Mouse (Mus musculus) MN1 (cell line): ENCODE results near the gene Grik5.
"Not testable (repeated sequence)": the region's sequence is repeated elsewhere in the genome, so short reads cannot be mapped to it uniquely, and the experiment has no call there.

Experiments used
- DNase-seq: peaks from one replicate; pipeline ENCODE4 v3.0.0-alpha.2; 2016; ENCODE audit warnings: low spot score

Gene Grik5

DNA sequence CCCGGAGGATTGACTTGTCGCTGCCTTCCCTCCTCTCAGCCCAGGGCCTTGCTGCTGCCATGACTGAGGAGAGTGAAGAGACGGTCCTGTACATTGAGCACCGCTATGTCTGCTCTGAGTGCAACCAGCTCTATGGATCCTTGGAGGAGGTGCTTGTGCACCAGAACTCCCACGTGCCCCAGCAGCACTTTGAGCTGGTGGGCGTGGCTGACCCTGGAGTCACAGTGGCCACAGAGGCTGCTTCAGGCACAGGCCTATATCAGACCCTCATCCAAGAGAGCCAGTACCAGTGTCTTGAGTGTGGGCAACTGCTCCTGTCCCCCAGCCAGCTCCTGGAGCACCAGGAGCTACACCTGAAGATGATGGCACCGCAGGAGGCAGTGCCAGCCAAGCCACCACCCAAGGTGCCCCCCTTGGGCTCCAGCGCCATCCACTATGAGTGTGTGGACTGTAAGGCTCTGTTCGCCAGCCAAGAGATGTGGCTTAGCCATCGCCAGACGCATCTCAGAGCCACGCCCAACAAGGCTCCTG lies 7.4 kb upstream of the Grik5 start:
- no peak for DNase-seq

DNA sequence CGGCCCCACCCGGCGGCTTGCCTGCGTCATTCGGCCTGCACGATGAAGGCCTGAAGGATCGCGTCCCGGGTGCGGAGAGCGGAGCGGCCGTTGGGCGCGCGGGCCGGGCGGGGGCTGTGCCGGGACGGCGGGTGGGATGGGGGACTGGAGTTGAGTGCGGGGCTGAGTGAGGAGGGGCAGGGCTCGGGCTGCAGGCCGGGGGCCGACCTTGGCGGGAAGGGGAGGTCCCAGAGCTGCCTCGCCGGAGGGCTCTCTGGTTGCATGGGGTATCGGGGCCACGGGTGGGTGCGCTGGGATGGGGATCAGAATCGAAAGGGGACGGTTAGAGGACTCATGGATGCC lies 5.2 kb upstream of the Grik5 start:
- DNase-seq = no peak

DNA sequence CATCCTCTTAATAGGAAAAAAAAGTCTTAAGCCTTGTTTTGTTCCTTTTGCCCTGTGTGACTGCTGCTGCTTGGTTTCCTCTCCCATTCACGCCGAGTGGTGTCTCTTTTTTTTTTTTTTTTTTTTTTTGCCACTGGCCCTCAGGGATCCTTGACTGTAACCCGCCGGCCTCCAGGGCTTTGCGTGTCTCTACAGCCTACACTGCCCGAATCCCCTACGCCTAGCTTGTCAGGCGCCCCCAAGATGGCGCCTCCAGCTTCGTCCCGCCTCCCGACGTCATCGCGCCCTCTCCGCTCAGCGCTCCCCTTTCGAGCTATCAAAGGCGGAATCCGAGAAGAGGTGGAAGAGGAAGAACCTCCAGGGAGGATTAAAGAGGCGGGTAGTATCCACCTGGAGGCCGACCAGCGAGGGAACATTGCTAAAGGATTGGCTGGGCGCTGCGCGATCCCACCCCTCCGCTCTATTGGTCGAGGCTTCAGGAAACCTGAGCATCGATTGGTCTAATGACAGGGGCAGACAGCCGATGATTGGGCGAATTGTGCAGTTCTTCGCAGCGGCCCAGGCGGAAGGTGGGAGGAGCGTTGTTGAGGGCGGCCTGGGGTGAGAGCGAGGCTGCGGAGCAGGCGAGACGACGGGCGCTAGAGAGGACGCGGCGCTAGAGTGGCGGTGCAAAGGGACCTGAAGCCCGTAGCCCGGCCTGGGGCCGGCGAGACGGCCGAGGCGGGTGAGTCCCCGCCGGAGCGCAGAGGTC lies 4.7 kb upstream of the Grik5 start:
- DNase-seq = peak; percentile 98

DNA sequence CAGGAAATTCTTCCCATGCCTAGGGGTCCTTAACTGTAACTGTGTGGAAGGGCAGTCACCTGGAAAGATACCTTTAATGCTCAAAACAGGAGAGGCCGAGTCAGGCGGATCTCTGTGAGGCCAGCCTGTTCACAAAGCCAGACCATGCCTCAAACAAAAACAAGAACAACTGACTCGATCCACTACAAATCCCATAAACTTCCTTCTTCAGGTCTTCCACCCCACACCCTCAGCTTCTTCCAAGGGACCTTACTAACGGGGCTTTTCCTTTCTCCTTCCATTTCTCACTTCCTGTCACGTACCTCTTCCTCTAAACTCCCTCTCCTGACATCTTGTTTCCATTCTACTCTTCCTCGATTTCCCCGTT lies 4.1 kb upstream of the Grik5 start:
- DNase-seq = no peak

DNA sequence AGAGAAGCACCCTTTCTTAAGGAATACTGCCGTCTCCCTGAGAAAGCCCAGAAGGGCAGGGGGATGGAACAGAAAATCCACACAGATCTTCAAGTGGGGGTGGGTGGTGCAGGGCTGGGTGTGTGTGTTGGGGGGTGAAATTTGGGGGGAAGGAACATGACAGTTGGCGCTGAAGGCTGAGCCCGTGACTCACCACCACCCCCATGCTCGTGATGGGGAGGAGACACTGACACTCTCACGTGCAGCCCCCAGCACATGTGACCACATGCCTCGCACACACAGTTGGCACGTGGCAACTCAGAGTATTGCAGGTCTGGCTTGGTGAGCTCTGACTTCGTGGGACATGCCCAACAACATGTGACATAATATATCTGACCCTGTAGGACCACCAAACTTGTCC lies 1.8 kb upstream of the Grik5 start:
- DNase-seq = no peak

DNA sequence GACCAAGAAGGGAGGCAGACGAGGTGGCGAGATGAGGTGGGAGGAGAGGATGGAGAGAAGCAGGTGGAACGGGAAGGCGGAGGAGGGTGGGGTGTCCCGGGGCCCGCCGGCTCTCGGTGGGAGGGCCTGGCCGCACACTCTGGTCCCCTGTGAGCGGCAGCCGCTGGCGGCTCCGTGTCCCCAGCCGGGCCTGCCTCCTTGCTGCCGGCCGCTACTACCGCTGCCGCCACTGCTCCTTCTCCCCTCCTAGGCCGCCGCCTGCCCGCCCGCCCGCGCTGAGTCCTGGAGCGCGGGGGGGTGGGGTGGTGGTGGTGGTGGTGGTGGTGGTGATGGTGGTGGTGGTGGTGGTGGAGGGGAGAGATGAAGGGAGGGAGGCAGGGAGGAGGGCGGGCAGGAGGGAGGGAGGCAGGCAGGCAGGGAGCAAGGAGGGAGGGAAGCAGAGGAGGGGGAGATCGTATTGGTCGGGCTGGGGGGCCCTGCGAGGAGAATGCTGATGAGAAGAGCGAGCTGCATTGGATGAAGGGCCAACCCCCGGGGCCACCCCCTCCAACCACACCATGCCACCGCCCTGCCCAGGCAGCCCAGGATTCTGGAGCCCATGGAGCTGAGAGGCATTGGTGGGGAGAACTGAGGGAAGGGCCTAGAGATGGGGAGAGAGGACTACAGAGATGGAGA lies 707 bp upstream of the Grik5 start:
- peak; percentile 54 for DNase-seq

DNA sequence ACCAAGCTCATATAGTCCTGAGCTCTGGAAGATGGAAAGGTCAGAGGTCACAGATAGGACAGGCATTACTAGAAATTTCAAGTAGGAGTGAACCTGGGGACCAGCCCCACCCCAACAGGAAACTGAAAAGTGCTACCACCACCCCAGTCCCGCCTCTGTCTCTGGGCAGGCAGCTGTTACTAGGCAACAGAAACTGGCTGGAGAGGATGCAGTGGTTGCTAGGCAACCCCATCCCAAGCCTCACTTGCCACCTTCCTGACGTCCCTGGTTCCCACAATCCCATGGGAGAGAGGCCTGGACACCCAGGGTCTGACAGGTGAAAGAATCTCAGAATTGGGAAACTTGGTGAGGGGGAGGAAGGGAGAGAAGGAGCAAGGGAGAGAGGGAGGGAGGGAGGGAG lies 3.4 kb downstream of the Grik5 start:
- DNase-seq = peak; percentile 55

DNA sequence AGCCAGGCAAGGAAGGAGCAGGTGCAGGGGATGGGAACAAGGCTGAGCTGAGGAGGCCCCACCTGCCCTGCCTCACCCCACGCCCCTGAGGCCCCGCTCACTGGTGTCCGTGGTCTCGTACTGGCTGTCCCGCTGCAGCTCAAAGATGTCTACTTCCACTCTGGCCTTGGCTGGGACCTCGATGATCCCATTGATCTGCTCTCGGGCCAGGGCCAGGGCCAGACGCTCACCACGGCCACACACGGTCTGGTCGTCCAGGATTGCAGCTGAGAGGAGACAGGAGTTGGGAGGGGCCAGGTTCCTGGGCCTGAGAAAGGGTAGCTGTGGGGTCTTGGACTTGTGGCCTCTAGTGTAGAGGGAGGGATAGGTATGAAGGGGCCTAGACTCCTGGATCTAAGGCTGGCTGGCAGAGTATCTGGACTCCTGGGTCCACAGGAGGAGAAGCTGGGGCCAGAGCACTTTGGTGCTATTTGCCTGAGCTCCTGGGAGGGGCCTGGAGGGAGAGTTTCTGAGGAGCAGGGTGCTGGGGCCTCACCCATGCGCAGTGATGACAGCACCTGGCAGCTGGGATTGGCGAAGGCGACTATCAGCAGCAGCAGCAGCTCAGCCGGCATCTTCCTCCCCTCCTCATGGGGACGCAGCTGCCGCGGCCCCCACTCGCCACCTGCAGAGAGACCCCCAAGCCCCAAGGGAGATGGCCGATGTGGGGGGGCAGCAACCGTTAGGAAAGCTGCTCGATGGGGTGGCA lies 4.1 kb downstream of the Grik5 start:
- no peak for DNase-seq

DNA sequence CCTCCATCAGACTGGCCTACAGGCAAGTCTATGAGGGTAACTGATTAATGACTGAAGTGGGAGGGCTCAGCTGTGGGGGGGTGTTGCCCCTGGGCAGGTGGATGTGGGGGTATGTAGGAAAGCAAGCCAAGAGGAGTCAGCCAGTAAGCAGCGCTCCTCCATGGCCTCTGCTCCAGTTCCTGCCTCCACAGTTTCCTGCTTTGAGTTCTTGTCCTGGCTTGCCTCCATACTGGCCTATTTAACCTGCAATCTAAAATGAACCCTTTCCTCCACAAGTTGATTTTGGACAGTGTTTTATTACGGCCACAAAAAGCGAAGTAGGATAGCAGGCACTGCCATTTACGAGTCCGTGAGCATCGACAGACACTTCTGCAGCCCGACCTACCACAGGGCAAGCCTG lies 4.8 kb downstream of the Grik5 start:
- DNase-seq = no peak

DNA sequence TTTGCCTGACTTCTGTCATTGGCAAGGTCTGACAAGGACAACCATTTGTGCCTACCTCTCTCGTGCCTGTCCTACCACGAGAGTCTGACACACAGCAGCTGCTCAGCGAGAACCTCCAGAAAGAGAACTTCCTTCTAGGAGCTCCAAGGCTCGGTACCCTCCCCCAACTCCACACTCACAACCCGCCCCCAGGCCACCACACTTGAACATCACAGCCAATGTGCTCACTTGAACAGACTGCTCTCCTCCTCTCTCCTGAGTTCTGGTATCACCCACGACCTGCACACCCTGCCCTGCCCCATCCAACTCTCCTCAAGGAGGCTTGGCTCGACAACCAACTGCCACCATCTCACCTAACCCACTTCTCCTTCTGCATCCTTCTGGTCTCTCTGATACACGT lies 8.2 kb downstream of the Grik5 start:
- DNase-seq = no peak

DNA sequence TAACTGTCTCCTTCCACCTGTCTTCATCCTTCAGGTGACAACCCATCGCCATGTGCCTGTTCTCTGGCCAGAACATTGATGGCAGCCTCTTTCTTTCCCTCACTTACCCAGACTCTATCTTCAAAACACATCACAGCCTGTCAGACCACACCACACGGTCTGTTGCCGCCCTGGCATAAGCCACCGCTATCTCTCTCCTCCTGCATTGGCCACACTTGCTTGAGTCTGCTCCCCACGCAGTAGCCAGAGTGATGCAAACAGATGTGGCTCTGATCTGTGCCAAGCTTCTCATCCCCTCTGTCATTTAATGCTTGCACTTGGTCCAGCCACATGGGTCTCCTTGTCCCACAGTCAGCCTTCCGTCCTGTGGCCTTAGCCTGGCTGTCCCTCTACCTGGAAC lies 8.8 kb downstream of the Grik5 start:
- DNase-seq = no peak

DNA sequence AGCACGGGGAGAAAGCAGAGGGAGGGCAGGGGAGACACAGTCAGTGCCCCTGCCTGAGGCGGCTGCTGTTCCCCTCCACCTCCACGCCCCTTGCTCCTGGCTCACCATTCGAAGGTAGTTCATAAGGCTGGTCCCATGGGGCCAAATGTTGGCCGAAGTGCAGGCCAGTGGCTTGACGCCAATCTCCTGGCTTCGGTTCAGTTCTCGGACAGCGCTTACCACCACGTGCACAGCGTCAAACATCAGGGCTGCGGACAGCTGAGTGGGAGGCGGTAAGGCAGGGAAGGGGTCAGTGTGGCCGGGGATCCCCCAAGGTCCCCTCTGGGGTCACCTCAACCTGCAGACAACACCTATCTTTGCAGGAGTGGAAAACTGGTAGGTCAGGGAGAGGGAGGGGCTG lies 13.3 kb downstream of the Grik5 start:
- DNase-seq = peak; percentile 87

DNA sequence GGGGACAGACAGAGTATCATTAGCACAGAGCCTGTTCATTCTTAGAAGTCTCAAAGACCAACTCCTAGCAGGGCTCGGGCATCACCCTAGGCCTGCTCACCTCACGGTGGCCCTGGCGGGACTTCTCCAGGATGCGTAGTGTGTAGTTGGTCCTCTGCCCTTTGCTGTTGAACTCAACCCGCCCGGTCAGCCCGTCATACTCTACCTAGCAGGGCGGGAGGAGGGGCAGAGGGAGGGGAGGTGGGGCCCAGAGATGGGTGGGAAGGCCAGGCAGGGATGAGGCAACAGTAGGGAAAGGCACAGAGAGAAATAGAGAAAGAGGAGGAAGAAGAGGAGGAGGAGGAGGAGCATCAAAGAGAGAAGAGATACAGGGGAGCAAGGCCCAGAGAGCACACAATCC lies 13.8 kb downstream of the Grik5 start:
- DNase-seq = peak; percentile 26

DNA sequence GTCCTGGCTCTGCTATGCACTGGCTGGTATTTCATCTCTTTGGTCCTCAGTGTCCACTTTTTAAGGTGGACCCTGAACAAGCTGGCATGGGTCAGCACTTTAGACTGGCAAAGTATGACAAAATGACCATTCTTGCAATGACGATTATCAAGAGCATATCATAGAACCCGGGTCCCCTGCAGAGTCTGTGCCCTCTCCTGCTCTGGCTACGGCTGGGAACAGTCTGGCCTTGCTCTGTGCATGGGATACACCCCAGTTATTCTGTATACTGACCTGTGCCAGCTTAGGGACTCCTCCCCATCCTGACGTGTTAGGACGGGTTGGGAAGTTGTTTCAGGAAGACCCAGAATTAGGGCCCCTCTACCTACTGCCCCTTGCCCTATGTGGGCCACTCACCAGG lies 14.3 kb downstream of the Grik5 start:
- no peak for DNase-seq

DNA sequence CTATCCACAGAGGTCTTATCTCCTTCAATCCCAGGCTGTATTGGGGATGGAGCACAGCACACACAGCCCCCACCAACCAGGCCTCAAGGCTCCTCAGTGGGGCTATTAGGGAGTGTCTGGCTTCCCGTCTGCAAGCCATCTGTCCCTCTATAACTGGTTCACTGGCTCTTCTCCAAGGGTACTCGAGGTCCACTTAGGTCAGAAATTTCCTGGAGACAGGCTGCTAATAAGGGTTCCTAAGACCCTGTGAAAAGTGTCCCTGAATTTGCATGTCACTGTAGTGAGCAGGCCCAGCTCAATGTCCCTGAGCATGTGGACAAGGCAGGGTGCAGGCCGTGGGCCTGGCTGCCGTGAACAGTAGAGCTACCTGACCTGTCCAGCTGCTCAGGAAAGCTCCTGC lies 15.2 kb downstream of the Grik5 start:
- DNase-seq = peak; percentile 71

DNA sequence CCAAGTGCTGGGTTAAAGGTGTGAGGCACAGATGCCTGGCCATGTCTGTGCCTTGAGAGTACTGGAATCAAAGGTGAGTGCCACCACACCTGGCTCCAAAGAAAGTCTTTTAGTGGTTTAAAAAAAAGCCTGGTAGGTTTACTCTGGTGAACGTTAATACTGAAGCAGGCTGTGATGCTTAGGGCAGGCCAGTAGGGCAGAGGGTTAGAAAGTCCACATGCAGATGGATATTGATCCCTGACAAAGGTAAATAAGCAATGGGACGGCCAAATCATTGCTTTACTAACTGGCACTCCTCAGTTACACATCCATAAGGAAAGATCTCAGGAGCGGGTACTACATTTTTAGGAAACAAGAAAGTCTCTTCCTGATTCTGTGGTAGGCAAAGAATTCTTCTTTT lies 19.6 kb downstream of the Grik5 start:
- DNase-seq = no peak

DNA sequence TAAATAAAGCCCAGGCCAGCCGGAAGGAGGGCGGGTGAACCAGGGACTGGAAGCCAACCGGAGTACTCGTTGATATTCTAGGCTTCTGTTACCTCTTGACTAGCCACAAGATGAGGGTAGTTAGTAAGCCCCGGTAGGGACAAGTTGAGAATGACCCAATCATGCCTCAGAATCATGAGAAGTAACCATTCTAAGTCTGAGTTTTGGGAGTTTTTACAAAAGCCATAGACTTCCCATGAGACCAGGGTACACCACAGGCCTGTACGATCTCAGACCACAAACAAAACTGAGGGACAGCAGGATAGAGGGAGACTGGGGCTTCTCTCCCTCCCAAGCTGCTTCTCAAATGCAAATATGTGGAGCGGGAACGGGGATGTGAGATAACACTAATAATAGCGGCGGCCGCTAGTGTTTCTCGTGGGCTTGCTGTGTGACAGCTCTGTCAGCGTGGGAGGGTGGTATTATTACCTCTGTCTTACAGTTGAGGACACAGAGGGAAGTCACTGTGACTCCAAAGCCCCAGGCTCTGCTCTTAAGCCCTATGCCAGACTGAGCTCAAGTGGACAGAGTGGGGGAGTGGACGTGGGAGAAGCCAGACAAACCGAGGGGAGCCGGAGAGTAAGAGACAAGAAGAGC lies 22.7 kb downstream of the Grik5 start:
- no peak for DNase-seq

DNA sequence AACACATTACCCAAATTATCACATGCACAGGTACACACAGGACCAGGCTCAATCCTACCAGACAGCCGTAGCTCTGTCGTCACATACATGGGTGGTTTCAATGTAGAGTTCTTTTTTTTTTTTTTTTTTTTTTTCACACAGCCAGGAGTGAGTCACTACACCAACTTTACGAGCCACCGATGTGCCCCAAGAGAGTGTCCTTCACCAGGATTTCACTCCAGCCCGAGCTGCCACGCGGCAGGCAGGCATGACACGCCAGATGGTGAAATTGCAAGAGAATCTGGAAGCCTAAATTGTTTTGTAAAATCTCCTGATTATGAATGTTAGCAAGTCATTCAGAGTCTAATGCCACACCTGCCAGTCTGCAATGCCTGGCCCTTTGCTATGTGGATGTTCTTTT lies 24.8 kb downstream of the Grik5 start:
- DNase-seq = peak; percentile 64

DNA sequence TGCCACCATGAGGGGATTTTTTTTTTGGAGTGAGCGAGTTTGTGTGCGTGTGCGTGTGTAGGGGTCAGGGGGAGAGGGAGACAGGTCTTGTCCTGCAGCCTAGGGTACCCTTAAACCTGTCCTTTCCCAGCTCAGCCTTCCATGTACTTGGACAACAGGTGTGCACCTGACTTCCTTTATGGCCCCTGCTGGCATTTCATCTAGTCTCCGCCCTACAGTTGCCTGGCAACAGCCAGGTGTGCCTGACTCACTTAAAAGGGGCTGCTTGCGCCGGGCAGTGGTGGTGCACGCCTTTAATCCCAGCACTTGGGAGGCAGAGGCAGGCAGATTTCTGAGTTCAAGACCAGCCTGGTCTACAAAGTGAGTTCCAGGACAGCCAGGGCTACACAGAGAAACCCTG lies 27.5 kb downstream of the Grik5 start:
- not testable (repeated sequence) for DNase-seq

DNA sequence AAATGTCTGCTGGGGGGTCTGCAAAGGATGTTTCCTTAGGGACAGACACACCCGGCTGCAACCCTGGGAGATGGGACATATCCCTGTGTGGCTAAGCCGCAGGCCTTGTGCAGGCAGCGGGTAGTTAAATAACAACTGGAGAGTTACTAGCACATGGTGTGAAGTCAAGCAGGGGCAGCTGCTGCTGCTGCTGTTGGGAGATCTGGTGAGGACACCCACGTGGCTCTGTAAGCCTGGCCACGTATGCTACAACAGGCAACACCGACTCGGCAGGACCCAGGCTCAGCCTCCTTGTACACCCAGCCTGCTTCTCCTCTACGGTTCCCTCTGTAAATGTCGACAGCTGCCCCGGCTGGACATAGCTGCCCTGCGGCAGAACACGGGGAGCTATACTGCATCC lies 30.2 kb downstream of the Grik5 start:
- DNase-seq = no peak

DNA sequence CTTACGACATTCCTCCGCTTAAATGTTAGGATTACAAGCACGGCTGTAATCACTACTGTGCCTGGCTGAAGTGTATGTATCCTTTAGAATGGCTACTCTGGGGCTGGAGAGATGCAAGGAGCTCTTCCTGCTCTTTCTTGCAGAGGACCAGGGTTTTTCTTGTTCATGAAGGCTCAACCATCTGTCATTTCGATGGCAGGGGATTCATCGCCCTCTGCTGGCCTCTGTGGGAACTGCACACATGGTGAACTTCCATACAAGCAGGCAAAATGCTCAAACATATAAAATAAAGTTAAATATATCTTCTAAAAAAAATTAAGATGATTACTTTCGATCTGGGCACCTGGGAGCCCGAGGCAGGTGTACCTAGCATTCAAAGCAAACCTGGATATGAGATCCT lies 36.2 kb downstream of the Grik5 start:
- peak; percentile 56 for DNase-seq

DNA sequence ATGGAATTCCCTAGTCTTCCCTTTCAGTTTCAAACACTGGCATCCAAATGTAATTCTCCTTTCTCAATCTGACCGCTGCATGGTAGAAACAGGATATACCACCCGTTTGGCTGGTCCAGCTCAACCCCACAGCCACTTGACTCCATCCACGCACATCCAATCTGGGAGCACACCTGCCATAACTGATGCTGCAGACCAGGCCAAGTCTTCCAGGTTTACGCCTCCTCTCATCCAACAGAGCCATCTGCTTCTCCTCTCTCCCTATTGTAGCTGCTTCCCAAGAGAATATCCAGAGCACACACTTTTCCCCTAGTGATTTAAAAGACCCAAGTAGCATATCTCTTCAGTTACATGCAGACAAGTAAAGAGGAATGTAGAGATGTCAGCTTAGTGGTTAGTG lies 37.4 kb downstream of the Grik5 start:
- no peak for DNase-seq

DNA sequence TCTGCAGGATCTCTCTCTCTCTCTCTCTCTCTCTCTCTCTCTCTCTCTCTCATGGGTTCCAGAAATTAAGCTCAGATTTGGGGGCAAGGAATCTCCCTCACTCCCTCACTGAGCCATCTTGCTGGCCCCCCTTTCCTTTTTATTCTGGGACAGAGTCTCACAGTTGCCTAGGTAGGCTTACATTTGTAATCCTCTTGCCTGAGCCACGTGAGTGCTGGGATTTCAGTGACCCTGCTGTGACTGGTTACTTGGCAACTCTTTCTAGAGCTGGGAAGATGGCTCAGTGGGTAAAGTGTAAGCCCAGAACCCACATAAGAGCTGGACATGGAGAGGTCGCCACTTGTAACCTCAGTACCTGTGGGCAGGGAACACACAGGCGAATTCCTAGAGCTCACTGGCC lies 40.6 kb downstream of the Grik5 start:
- no peak for DNase-seq
